Mouse (Mus musculus) intestine, embryonic 14.5 days (tissue): ENCODE data around the gene Dvl1. TPM values are rescaled to one million over a fixed set of nuclear protein-coding genes. Genes with fewer than 3 reads are reported as not detected.

Experiments used
- ATAC-seq: fragments of 200-750 bp; cut with Nextera tagmentation; replicated peaks from 2 replicates; pipeline ENCODE4 v1.8.0; 2017; ENCODE audit warnings: low read depth, moderate number of reproducible peaks, moderate TSS enrichment, moderate library complexity; ENCODE audit not compliant: low FRiP score, low TSS enrichment
- DNase-seq: peaks from one replicate; pipeline ENCODE4 v3.0.0-alpha.2; 2018; ENCODE audit warnings: low spot score
- H3K27ac ChIP-seq: fragments of 300-500 bp; sonication (generic); 2 replicates; pipeline ENCODE4 v1.5.1; 2014; ENCODE audit warnings: low read depth, mild to moderate bottlenecking, control low read depth
- H3K27me3 ChIP-seq: fragments of 300-500 bp; sonication (generic); replicated peaks from 2 replicates; pipeline ENCODE4 v1.6.1; 2014; ENCODE audit warnings: low read length, control low read depth; ENCODE audit not compliant: control insufficient read depth, insufficient read depth
- H3K36me3 ChIP-seq: fragments of 300-500 bp; sonication (generic); 2 replicates; pipeline ENCODE4 v1.6.1; 2014; ENCODE audit warnings: low read length, control low read depth; ENCODE audit not compliant: control insufficient read depth, insufficient read depth
- H3K4me1 ChIP-seq: fragments of 300-500 bp; sonication (generic); replicated peaks from 2 replicates; pipeline ENCODE4 v1.6.1; 2014; ENCODE audit warnings: low read length, control low read depth, mixed read lengths; ENCODE audit not compliant: control insufficient read depth, insufficient read depth
- H3K4me2 ChIP-seq: fragments of 300-500 bp; sonication (generic); 2 replicates; pipeline ENCODE4 v1.6.1; 2014; ENCODE audit warnings: low read length
- H3K4me3 ChIP-seq: fragments of 300-500 bp; sonication (generic); 2 replicates; pipeline ENCODE4 v1.5.1; 2014; ENCODE audit warnings: low read depth, low read length, control low read depth, mixed read lengths
- H3K9ac ChIP-seq: fragments of 300-500 bp; sonication (generic); 2 replicates; pipeline ENCODE4 v1.6.1; 2014; ENCODE audit warnings: mild to moderate bottlenecking, low read length
- H3K9me3 ChIP-seq: fragments of 300-500 bp; sonication (generic); 2 replicates; pipeline ENCODE4 v1.6.1; 2016; ENCODE audit warnings: low read length, control low read depth; ENCODE audit not compliant: control insufficient read depth
- WGBS: fragments of 180-500 bp; shearing (Covaris S2); extraction: QIAGEN DNeasy Blood & Tissue Kit; methylation state at CpG from one replicate; pipeline ENCODE4 v1.1.7; 2014; 5-methylcytosine and 5-hydroxymethylcytosine counted together
- polyA plus RNA-seq: library from polyadenylated mRNA; unstranded; fragments of >200 nt; fragmentation: Nextera tagmentation; extraction: Ambion mirVana; gene quantifications from 2 replicates; pipeline ENCODE4 v1.2.1, GENCODE M21; 2014

Gene Dvl1
- polyA plus RNA-seq, 1 experiment from 2014 or later, result 7.3 TPM

DNA sequence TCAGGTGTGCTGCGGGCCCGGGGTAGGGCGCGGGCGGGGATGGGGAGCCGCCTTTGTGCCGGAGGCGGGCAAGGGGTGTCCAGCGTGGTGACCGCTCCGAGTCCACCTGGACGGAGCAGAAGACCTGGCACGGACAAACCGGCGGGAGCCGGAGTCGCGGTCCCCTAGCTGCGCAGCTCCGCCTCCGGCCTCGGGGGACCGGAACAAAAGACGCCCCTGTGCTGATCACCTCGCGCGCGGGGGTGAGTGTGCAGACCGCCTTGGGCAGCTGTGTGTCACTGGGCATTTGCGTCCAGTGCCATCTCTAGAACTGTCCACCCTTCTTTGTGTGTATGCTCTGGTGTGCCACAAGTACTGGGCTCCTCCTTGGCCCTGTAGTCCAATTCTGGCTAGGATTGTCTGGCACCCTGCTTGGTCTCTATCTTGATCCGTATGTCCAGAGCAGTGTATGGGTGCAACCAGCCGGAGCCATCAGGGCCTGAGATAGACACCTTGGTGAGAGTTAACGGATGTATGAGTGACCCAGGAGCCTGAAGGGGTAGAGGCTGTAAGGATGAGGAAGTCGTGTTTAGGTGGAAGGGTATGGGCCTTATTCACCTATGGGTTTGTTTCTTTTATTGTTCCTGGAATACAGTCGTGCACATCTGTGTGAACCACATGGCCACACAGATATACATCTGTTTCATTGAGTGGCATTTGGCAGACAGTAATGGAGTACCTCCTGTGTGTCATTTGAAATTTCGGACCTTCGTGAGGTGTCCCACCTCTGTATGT lies 45.4 kb downstream of the Dvl1 start:
- peak overlapping the region; percentile 91; the same call in 1 of the 2 replicates for H3K27ac ChIP-seq
- ATAC-seq, result peak; percentile 30
- peak overlapping the region; percentile 74 for H3K9ac ChIP-seq
- H3K27me3 ChIP-seq, result no peaks in the 10 kb centered on the region
- H3K9me3 ChIP-seq, result no peaks in the 10 kb centered on the region
- 6% methylated on average over 37 of the region's 37 CpGs for WGBS
- H3K4me1 ChIP-seq, result peaks cover 33% of the 10 kb centered on the region
- peaks cover 34% of the 10 kb centered on the region for H3K36me3 ChIP-seq
- H3K4me2 ChIP-seq, result peak overlapping the region; percentile 94
- peak overlapping the region; percentile 89 for H3K4me3 ChIP-seq
- DNase-seq, result no peak

DNA sequence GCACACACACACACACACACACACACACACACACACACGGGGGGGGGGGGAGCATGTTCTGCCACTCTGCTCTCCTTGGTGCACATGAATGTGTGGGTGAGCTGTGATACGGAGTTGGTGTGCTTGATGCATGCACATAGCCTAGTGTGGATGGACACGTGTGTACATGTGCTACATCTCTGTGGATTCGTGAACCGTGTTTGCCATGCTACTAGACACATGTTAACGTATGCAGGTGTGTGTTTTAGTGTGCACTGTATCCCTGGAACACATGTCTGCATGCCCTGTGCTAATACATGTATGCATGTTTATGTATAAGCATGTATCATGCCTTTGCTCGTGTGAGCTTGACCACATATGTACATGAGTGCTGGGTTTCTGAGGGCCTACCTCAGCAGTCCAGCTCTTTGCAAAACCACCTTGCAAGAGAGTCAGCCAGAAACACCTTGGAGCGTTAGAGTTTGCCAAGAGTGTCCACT lies 46.0 kb downstream of the Dvl1 start:
- Histone ChIP-seq H3K4me3 (peak overlapping the region; percentile 89), H3K27me3 (no peaks in the 10 kb centered on the region), H3K4me2 (peak overlapping the region; percentile 94), H3K27ac (no peak overlapping the region), H3K9me3 (no peaks in the 10 kb centered on the region), H3K4me1 (peaks cover 33% of the 10 kb centered on the region), H3K36me3 (peaks cover 28% of the 10 kb centered on the region), H3K9ac (no peak overlapping the region)
- ATAC-seq, result no peak
- DNase-seq, result no peak
- 68% methylated on average over 8 of the region's 8 CpGs for WGBS

DNA sequence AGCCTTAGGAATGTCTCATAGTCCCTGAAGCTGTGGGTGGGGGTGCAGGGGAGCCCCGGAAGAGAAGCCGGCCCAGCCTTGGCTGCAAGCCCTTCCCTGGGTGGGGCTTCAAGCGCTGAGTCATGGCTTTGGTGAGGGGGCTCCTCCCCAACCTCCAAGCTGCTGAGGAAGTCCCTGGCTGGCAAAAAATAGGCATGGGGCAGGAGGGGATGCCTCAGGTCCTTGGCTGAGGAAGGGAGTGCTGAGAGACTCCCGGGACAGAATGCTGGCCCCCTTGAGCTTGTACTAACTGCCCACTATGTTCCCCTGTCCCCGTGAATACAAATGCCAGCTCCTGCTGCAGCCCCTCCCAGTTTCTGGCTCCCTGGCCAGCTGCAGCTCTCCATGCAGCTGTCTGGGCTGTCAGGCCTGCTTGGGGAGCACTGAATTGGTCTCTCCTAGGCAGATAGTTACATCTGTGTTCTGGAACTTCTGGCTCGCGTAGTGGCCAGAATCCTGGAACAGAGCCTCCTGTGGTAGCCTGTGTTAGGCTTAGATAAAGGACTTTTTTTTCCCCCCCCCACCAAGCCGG lies 47.2 kb downstream of the Dvl1 start:
- Histone ChIP-seq H3K9ac (peak overlapping the region; percentile 11; the same call in 1 of the 2 replicates), H3K27ac (0 out of 2 replicates have a peak overlapping the region, but pooled peaks have one; percentile 27), H3K4me1 (peaks cover 33% of the 10 kb centered on the region), H3K4me3 (no peak overlapping the region), H3K9me3 (no peaks in the 10 kb centered on the region), H3K27me3 (no peaks in the 10 kb centered on the region), H3K36me3 (peaks cover 20% of the 10 kb centered on the region), H3K4me2 (peak overlapping the region; percentile 31)
- ATAC-seq (no peak), DNase-seq (no peak)
- WGBS, result 23% methylated on average over 8 of the region's 8 CpGs

DNA sequence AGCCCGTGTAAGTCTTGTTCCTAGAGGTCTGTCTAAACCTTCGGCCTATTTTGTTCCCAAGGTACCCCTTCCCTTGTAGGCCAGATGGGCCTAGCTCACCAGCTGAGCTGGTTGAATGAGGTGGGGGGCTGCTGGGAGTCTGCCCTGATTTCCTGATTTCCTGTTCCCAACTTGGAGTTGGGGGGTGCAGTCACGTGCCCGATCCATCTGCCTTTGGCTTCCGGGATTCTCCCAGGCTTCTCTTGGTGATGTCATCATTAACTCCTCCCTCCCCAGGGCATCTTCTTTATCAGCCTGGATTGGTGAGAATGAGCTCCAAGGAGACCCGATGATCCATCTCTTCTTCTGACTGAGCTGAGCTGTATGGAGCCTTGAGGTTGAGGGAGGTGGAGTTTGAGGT lies 48.0 kb downstream of the Dvl1 start:
- ATAC-seq, result no peak
- WGBS, result 32% methylated on average over 6 of the region's 6 CpGs
- Histone ChIP-seq H3K27me3 (no peaks in the 10 kb centered on the region), H3K36me3 (peaks cover 22% of the 10 kb centered on the region), H3K27ac (no peak overlapping the region), H3K4me2 (peak overlapping the region; percentile 31), H3K4me3 (no peak overlapping the region), H3K9ac (no peak overlapping the region), H3K9me3 (no peaks in the 10 kb centered on the region), H3K4me1 (peaks cover 31% of the 10 kb centered on the region)
- DNase-seq, result peak; percentile 64

DNA sequence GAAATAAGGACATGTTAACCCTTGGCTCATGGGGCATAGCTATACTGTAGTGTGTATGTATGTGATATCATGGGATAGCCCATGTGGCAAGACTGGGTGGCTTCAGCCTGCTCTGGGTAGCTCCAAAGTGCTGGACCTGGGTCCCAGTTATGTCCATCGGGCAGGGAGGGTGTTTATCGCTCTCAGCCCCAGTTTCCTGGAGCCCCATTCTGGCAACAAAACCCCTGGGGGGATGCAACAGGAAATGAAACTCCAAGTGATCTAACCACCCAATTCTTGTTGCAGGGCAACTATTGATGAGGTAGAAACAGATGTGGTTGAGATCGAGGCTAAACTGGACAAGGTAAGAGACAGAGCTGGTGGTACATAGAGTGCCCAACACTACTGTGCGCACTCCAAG lies 48.6 kb downstream of the Dvl1 start:
- Histone ChIP-seq H3K36me3 (peaks cover 26% of the 10 kb centered on the region), H3K4me2 (no peak overlapping the region), H3K4me1 (peaks cover 26% of the 10 kb centered on the region), H3K9me3 (no peaks in the 10 kb centered on the region), H3K9ac (no peak overlapping the region), H3K27me3 (no peaks in the 10 kb centered on the region), H3K27ac (no peak overlapping the region), H3K4me3 (no peak overlapping the region)
- DNase-seq (no peak), ATAC-seq (no peak)
- 97% methylated on average over 4 of the region's 4 CpGs for WGBS

DNA sequence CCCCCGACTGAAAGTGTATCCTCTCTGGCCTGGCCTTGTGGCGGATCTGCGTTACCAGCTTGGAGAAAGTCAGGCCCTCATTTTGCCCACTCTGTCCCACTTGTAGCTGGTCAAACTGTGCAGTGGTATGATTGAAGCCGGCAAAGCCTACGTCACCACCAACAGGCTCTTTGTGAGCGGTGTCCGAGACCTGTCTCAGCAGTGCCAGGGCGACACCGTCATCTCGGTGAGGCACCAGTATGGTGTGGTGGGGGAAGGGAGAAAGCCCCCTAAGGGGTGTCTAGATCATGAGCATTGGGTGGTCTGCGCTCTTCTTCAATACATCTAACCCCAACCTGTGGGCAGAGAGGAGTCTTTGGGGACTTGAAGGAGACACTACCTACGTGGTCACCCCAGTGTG lies 49.3 kb downstream of the Dvl1 start:
- H3K4me2 ChIP-seq, result no peak overlapping the region
- H3K9ac ChIP-seq, result no peak overlapping the region
- WGBS, result 98% methylated on average over 12 of the region's 12 CpGs
- DNase-seq (no peak), ATAC-seq (no peak)
- H3K27me3 ChIP-seq, result no peaks in the 10 kb centered on the region
- H3K36me3 ChIP-seq, result peaks cover 33% of the 10 kb centered on the region
- no peak overlapping the region for H3K4me3 ChIP-seq
- H3K9me3 ChIP-seq, result no peaks in the 10 kb centered on the region
- no peak overlapping the region for H3K27ac ChIP-seq
- peaks cover 26% of the 10 kb centered on the region for H3K4me1 ChIP-seq

DNA sequence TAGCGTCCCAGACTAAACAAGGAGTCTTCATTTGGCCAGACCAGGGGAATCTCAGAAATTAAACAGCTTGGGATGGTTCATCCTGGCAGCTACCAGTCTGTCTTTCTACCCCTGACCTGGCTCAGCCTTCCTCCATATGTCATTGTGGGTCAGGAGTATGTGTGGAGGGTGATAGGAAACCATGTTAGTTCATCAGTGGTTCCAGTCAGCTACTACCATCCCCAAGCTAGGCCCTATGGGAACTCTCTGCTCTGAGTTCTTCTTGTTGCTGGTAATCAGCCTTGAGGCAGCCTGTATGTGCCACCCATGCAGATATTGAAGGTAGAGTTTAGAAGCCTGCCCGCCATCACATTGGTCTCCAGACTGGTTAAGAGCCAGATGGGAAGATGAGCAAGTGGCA lies 51.1 kb downstream of the Dvl1 start:
- Histone ChIP-seq H3K27me3 (no peaks in the 10 kb centered on the region), H3K4me1 (peaks cover 19% of the 10 kb centered on the region), H3K4me3 (no peak overlapping the region), H3K4me2 (no peak overlapping the region), H3K36me3 (peaks cover 51% of the 10 kb centered on the region), H3K27ac (no peak overlapping the region), H3K9me3 (no peaks in the 10 kb centered on the region), H3K9ac (no peak overlapping the region)
- 98% methylated on average over 2 of the region's 2 CpGs for WGBS
- ATAC-seq (no peak), DNase-seq (no peak)

DNA sequence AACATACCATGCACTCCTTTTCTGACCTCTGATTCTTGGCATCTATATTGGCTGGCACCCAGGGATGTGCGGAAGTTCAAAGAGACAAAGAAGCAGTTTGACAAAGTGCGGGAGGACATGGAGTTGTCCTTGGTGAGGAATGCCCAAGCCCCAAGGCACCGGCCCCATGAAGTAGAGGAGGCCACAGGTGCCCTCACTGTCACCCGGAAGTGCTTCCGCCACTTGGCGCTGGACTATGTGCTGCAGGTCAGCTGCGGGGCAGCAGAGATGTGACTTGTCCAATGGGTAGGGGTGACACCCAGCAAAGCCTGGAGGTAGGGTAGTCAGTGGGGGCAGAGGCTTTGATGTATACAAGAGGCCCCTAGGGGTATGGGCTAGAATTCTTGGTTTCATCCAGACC lies 52.2 kb downstream of the Dvl1 start:
- ATAC-seq (no peak), DNase-seq (no peak)
- H3K27ac ChIP-seq, result no peak overlapping the region
- H3K9me3 ChIP-seq, result no peaks in the 10 kb centered on the region
- H3K4me3 ChIP-seq, result no peak overlapping the region
- WGBS, result 87% methylated on average over 7 of the region's 7 CpGs
- no peaks in the 10 kb centered on the region for H3K27me3 ChIP-seq
- peaks cover 9% of the 10 kb centered on the region for H3K4me1 ChIP-seq
- H3K9ac ChIP-seq, result no peak overlapping the region
- H3K4me2 ChIP-seq, result no peak overlapping the region
- peaks cover 60% of the 10 kb centered on the region for H3K36me3 ChIP-seq
